Mouse (Mus musculus) midbrain, embryonic 12.5 days (tissue): ENCODE measurements around the gene Rasgef1b. TPM values are rescaled to one million over a fixed set of nuclear protein-coding genes. Genes with fewer than 3 reads are reported as not detected.

Source experiments
- ATAC-seq: fragments of 200-750 bp; cut with Nextera tagmentation; 2 replicates; pipeline ENCODE4 v1.8.0; 2017; ENCODE audit warnings: low read depth, moderate TSS enrichment, moderate library complexity; ENCODE audit not compliant: low FRiP score
- H3K27ac ChIP-seq: fragments of 300-500 bp; sonication (generic); replicated peaks from 2 replicates; pipeline ENCODE4 v1.5.1; 2016; ENCODE audit warnings: mild to moderate bottlenecking
- H3K27me3 ChIP-seq: fragments of 300-500 bp; sonication (generic); 2 replicates; pipeline ENCODE4 v1.6.1; 2016; ENCODE audit warnings: mild to moderate bottlenecking
- H3K36me3 ChIP-seq: fragments of 300-500 bp; sonication (generic); 2 replicates; pipeline ENCODE4 v1.6.1; 2016
- H3K4me1 ChIP-seq: fragments of 300-500 bp; sonication (generic); 2 replicates; pipeline ENCODE4 v1.6.1; 2016
- H3K4me2 ChIP-seq: fragments of 300-500 bp; sonication (generic); replicated peaks from 2 replicates; pipeline ENCODE4 v1.6.1; 2016; ENCODE audit warnings: mild to moderate bottlenecking, moderate library complexity
- H3K4me3 ChIP-seq: fragments of 300-500 bp; sonication (generic); 2 replicates; pipeline ENCODE4 v1.5.1; 2016; ENCODE audit warnings: mild to moderate bottlenecking
- H3K9ac ChIP-seq: fragments of 300-500 bp; sonication (generic); replicated peaks from 2 replicates; pipeline ENCODE4 v1.6.1; 2016; ENCODE audit warnings: mild to moderate bottlenecking, moderate library complexity
- H3K9me3 ChIP-seq: fragments of 300-500 bp; sonication (generic); 2 replicates; pipeline ENCODE4 v1.6.1; 2016; ENCODE audit warnings: mild to moderate bottlenecking
- WGBS: fragments of 180-500 bp; shearing (Covaris S2); methylation state at CpG from one replicate; pipeline ENCODE4 v1.1.7; 2016; 5-methylcytosine and 5-hydroxymethylcytosine counted together
- polyA plus RNA-seq: library from polyadenylated mRNA; unstranded; fragments of >200 nt; fragmentation: Nextera tagmentation; extraction: Ambion mirVana; gene quantifications from 2 replicates; pipeline ENCODE4 v1.2.1, GENCODE M21; 2016

Rasgef1b gene
- polyA plus RNA-seq, 1 experiment from 2014 or later, result 41.9 TPM

GRCm38 (mm10) chr5:99423271-99423670 is 305.6 kb downstream of the Rasgef1b start:
- WGBS, result 78% methylated on average over 5 of the region's 5 CpGs
- Histone ChIP-seq H3K9ac (no peak overlapping the region), H3K4me3 (no peak overlapping the region), H3K27ac (no peak overlapping the region), H3K4me1 (no peaks in the 10 kb centered on the region), H3K27me3 (peaks cover 11% of the 10 kb centered on the region; the same call in 1 of the 2 replicates), H3K9me3 (no peaks in the 10 kb centered on the region), H3K4me2 (no peak overlapping the region), H3K36me3 (no peaks in the 10 kb centered on the region)
- no peak for ATAC-seq

GRCm38 (mm10) chr5:99422856-99423255 is 306.0 kb downstream of the Rasgef1b start:
- Histone ChIP-seq H3K9me3 (no peaks in the 10 kb centered on the region), H3K4me3 (no peak overlapping the region), H3K4me1 (no peaks in the 10 kb centered on the region), H3K36me3 (no peaks in the 10 kb centered on the region), H3K27me3 (peaks cover 11% of the 10 kb centered on the region; the same call in 1 of the 2 replicates), H3K4me2 (no peak overlapping the region), H3K9ac (no peak overlapping the region), H3K27ac (no peak overlapping the region)
- no peak for ATAC-seq
- WGBS, result 92% methylated on average over 4 of the region's 4 CpGs

- H3K9ac ChIP-seq, result no peak overlapping the region
- no peak overlapping the region for H3K4me3 ChIP-seq
- no peaks in the 10 kb centered on the region for H3K4me1 ChIP-seq
- WGBS, result 81% methylated on average over 6 of the region's 6 CpGs
- no peaks in the 10 kb centered on the region for H3K36me3 ChIP-seq
- H3K9me3 ChIP-seq, result no peaks in the 10 kb centered on the region
- H3K27me3 ChIP-seq, result peaks cover 13% of the 10 kb centered on the region
- no peak overlapping the region for H3K4me2 ChIP-seq
- no peak for ATAC-seq
- no peak overlapping the region for H3K27ac ChIP-seq
These were observed 306.8 kb downstream of the Rasgef1b start for GRCm38 (mm10) chr5:99422092-99422491.

- no peaks in the 10 kb centered on the region for H3K9me3 ChIP-seq
These were observed 309.0 kb downstream of the Rasgef1b start for GRCm38 (mm10) chr5:99419872-99420271.

GRCm38 (mm10) chr5:99416902-99417301 is 312.0 kb downstream of the Rasgef1b start:
- Histone ChIP-seq H3K9me3 (no peaks in the 10 kb centered on the region), H3K4me2 (no peak overlapping the region), H3K27me3 (peaks cover 43% of the 10 kb centered on the region), H3K27ac (no peak overlapping the region), H3K4me3 (no peak overlapping the region), H3K4me1 (no peaks in the 10 kb centered on the region), H3K9ac (no peak overlapping the region), H3K36me3 (no peaks in the 10 kb centered on the region)
- WGBS, result 86% methylated on average over 21 of the region's 21 CpGs
- no peak for ATAC-seq

More at GRCm38 (mm10) chr5:99419872-99420271, 309.0 kb downstream of the Rasgef1b start:
- Histone ChIP-seq H3K27ac (no peak overlapping the region), H3K27me3 (peaks cover 33% of the 10 kb centered on the region), H3K36me3 (no peaks in the 10 kb centered on the region), H3K4me2 (no peak overlapping the region), H3K9ac (no peak overlapping the region), H3K4me3 (no peak overlapping the region), H3K4me1 (no peaks in the 10 kb centered on the region)
- no peak for ATAC-seq
- 70% methylated on average over 2 of the region's 2 CpGs for WGBS

- H3K27me3 ChIP-seq, result peaks cover 47% of the 10 kb centered on the region
- WGBS, result 90% methylated on average over 12 of the region's 12 CpGs
- H3K9me3 ChIP-seq, result no peaks in the 10 kb centered on the region
These were observed 313.2 kb downstream of the Rasgef1b start for GRCm38 (mm10) chr5:99415676-99416075.

GRCm38 (mm10) chr5:99415049-99415448 is 313.8 kb downstream of the Rasgef1b start:
- Histone ChIP-seq H3K36me3 (no peaks in the 10 kb centered on the region), H3K27me3 (peaks cover 45% of the 10 kb centered on the region)
- 88% methylated on average over 2 of the region's 2 CpGs for WGBS

More at GRCm38 (mm10) chr5:99415676-99416075, 313.2 kb downstream of the Rasgef1b start:
- no peaks in the 10 kb centered on the region for H3K36me3 ChIP-seq
- H3K27ac ChIP-seq, result no peak overlapping the region
- H3K4me2 ChIP-seq, result no peak overlapping the region
- no peak overlapping the region for H3K4me3 ChIP-seq
- no peak for ATAC-seq
- no peak overlapping the region for H3K9ac ChIP-seq
- no peaks in the 10 kb centered on the region for H3K4me1 ChIP-seq

GRCm38 (mm10) chr5:99414293-99414692 is 314.6 kb downstream of the Rasgef1b start:
- WGBS, result 92% methylated on average over 6 of the region's 6 CpGs
- Histone ChIP-seq H3K4me1 (no peaks in the 10 kb centered on the region), H3K9ac (no peak overlapping the region), H3K4me3 (no peak overlapping the region), H3K9me3 (no peaks in the 10 kb centered on the region), H3K27me3 (peaks cover 42% of the 10 kb centered on the region), H3K36me3 (no peaks in the 10 kb centered on the region), H3K4me2 (no peak overlapping the region), H3K27ac (no peak overlapping the region)
- ATAC-seq, result no peak

More at GRCm38 (mm10) chr5:99415049-99415448, 313.8 kb downstream of the Rasgef1b start:
- H3K9me3 ChIP-seq, result no peaks in the 10 kb centered on the region
- H3K4me1 ChIP-seq, result no peaks in the 10 kb centered on the region
- no peak overlapping the region for H3K4me2 ChIP-seq
- no peak for ATAC-seq
- H3K4me3 ChIP-seq, result no peak overlapping the region
- no peak overlapping the region for H3K9ac ChIP-seq
- H3K27ac ChIP-seq, result no peak overlapping the region

- Histone ChIP-seq H3K9me3 (no peaks in the 10 kb centered on the region), H3K27me3 (peaks cover 43% of the 10 kb centered on the region), H3K9ac (no peak overlapping the region), H3K4me2 (no peak overlapping the region), H3K36me3 (no peaks in the 10 kb centered on the region), H3K4me3 (no peak overlapping the region), H3K4me1 (no peaks in the 10 kb centered on the region), H3K27ac (no peak overlapping the region)
- ATAC-seq, result no peak
- WGBS, result 85% methylated on average over 1 of the region's 1 CpGs
These were observed 315.0 kb downstream of the Rasgef1b start for GRCm38 (mm10) chr5:99413851-99414250.

GRCm38 (mm10) chr5:99413391-99413790 is 315.5 kb downstream of the Rasgef1b start:
- no peak overlapping the region for H3K27ac ChIP-seq
- no peak overlapping the region for H3K4me2 ChIP-seq
- 91% methylated on average over 9 of the region's 9 CpGs for WGBS
- no peak for ATAC-seq
- no peak overlapping the region for H3K9ac ChIP-seq
- no peaks in the 10 kb centered on the region for H3K36me3 ChIP-seq
- peaks cover 40% of the 10 kb centered on the region for H3K27me3 ChIP-seq
- H3K9me3 ChIP-seq, result no peaks in the 10 kb centered on the region
- H3K4me1 ChIP-seq, result no peaks in the 10 kb centered on the region
- no peak overlapping the region for H3K4me3 ChIP-seq

GRCm38 (mm10) chr5:99404403-99405170 is 324.3 kb downstream of the Rasgef1b start:
- H3K9me3 ChIP-seq, result no peaks in the 10 kb centered on the region
- peaks cover 29% of the 10 kb centered on the region for H3K4me1 ChIP-seq
- ATAC-seq, result no peak
- H3K27ac ChIP-seq, result no peak overlapping the region
- WGBS, result 87% methylated on average over 11 of the region's 11 CpGs
- peaks cover 70% of the 10 kb centered on the region for H3K27me3 ChIP-seq
- no peaks in the 10 kb centered on the region for H3K36me3 ChIP-seq
- no peak overlapping the region for H3K4me2 ChIP-seq
- H3K9ac ChIP-seq, result no peak overlapping the region
- no peak overlapping the region for H3K4me3 ChIP-seq

- Histone ChIP-seq H3K4me1 (peaks cover 31% of the 10 kb centered on the region), H3K4me2 (no peak overlapping the region), H3K9ac (no peak overlapping the region), H3K27ac (peak overlapping the region; percentile 77), H3K36me3 (no peaks in the 10 kb centered on the region), H3K4me3 (no peak overlapping the region), H3K9me3 (no peaks in the 10 kb centered on the region), H3K27me3 (peaks cover 71% of the 10 kb centered on the region)
- ATAC-seq, result no peak
- 47% methylated on average over 5 of the region's 5 CpGs for WGBS
These were observed 325.5 kb downstream of the Rasgef1b start for GRCm38 (mm10) chr5:99403325-99403724.
